Mouse (Mus musculus): ENCODE results near the gene Cdc20b.

DNA sequence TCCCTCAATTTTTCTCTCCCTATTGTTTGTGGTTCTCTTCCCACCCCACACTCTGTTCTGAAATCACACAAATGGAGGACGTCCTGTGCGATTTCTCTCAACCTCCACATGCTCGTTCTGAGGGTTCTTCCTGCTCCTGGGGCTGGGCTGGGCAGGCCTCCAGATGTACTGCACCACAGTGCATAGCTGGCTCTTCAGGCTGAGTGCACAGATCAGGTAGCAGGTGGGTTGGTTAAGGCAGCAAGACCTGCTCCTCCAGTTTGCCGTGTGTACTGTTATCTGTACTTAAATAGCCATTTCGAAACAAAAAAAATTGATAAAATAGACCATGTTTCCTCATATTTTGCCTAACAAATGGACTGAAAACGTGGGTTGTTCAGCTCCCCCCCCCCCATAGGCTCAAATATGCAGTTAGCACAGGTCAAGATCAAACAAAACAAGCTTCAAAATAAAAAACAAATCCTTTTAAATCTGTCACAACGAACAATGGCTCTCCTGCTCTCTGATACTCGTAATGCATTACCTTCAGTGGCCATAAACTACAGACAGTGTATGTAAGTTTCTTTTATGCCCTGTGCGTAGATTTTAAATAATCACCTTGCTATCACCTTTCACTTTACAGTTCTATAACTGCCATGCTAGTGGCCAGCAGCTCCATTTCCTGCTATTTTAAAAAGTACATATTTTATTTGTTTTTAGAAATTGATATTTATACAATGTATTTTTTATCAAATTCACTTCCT is 34.2 kb upstream of the Cdc20b start:
- no peak for TF ChIP-seq CTCF (IDR thresholded peaks at IDR 0.05; ENCODE audit: insufficient read depth, low read depth, low read length)
- TF ChIP-seq POLR2A (IDR thresholded peaks at IDR 0.05; ENCODE audit: insufficient read depth, low read depth, low read length): no peak

Data from olfactory bulb, adult 2 months (tissue).